Mouse (Mus musculus) retina, adult 2 months (tissue): Measurements from ENCODE around the gene Tnni2.

Source experiments
- DNase-seq: peaks from one replicate; pipeline ENCODE4 v3.0.0-alpha.2; 2012; ENCODE audit warnings: low read depth, low spot score

The Tnni2 gene

GRCm38 (mm10) chr7:142481568-142482255 lies 40.1 kb downstream of the Tnni2 start:
- no peak for DNase-seq

- no peak for DNase-seq
Measured at GRCm38 (mm10) chr7:142482256-142482609, 40.6 kb downstream of the Tnni2 start.

GRCm38 (mm10) chr7:142483136-142483535 lies 41.5 kb downstream of the Tnni2 start:
- DNase-seq, result no peak

- no peak for DNase-seq
Measured at GRCm38 (mm10) chr7:142484780-142485179, 43.2 kb downstream of the Tnni2 start.

GRCm38 (mm10) chr7:142486751-142487162 lies 45.1 kb downstream of the Tnni2 start:
- no peak for DNase-seq

GRCm38 (mm10) chr7:142487341-142487859 lies 45.8 kb downstream of the Tnni2 start:
- DNase-seq, result no peak

- DNase-seq, result no peak
Measured at GRCm38 (mm10) chr7:142488053-142488452, 46.4 kb downstream of the Tnni2 start.

GRCm38 (mm10) chr7:142493535-142493934 lies 51.9 kb downstream of the Tnni2 start:
- no peak for DNase-seq
